Mouse (Mus musculus): ENCODE results near the gene Etnk1.

DNA sequence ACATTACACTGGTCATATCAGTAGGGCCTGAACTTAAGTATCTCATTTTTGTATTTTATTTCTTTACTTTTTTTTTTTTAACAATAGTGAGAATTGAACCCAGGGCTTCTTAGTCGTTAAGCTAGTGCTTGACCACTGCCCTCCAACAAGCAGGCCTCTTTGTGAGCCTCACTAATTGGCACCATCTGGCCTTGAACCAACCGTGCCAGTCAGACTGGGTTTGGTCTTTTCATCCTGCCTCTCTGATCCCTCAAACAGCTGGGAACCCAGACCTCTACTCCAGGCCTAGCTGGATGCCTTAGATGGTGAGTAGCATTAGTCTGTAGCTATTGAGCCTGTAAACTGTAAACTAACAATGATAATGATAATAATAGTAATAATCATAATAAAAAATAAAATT, 13.9 kb upstream of the Etnk1 start:
- TF ChIP-seq POLR2A (IDR thresholded peaks at IDR 0.05; ENCODE audit: extremely low read depth, insufficient read depth, low read length) (no peak), CTCF (IDR thresholded peaks at IDR 0.05; ENCODE audit: extremely low read depth, insufficient read depth, low read length) (no peak)
